Mouse (Mus musculus) layer of hippocampus, postnatal 36 days (tissue): Measurements from ENCODE around the gene Eri3. TPM values are rescaled to one million over a fixed set of nuclear protein-coding genes. Genes with fewer than 3 reads are reported as not detected.

ENCODE experiments used
- DNase-seq, 2 experiments: peaks; one replicate each; pipeline ENCODE4 v3.0.0; 2022
- total RNA-seq, 2 experiments: library from RNA; stranded (reverse); gene quantifications; 2 replicates each; pipeline ENCODE4 v1.2.3; 2021

The Eri3 gene
- total RNA-seq, 2 experiments from 2014 or later: 183 to 187 TPM

DNA sequence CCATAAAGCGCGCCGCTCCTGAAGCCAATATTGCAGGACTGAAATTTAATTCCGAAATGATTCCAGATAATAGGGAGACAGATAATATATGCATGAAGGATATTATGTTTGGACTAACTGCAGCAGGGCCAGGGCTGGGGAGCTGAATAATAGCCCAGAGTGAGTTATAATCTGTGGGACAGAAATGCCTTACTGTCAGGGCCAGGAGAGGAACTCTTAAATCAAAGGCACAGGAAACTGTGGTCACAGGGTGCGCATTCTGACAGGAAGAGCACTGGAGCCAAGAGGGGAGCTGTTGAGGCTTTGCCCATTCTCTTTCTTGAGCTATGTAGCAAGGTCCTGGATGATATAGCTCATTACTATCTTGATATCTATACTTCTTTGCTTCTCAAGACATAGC, 74.5 kb downstream of the Eri3 start:
- no peak for DNase-seq

DNA sequence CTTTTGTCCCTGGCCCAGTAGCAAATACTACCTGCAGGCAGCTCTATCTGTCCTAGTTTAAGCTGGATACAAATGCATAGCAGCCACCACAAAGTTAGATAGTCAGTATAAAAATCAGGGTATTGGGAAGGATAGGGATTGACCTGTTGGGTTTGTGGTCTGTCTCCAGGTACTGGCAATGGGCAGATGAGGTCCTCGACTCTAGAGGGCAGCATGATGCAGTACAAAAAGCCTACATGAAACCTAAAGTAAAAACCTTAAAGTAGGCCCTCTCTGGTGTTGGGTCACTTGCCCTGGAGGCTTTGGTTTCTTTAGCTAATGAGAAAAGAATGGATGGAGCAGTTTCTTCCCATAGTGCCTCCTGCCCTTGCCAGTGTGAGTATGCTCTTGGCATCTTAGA, 78.3 kb downstream of the Eri3 start:
- DNase-seq: no peak

DNA sequence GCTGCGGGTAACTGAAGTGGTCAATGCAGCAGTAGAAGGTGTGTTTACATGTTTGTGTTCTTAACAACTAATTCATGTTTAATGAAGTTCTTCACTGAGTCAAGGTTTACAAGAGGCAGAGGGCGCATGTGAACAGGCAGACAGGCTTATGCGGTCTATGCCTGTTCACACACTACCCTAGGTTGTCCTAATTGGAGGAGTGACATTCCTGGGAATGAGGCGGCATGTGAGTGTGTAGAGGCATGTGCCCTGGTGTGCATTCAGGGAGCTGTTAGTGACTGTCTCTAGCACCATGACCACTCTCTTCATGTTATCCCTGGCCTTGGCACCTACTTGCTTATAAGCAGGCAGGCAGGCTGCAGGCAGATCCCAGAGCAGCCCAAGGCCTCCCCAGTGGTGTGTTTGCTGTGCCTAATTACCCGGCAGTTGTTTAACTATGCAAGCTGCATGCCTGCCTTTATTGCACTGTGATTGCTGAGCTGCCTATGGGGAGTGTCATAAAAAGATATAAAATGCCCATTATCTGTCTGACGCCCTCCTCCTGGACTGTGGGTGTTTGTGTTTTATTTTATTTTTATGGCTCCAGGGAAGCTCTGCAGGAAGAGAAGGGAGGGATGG, 80.0 kb downstream of the Eri3 start:
- no peak for DNase-seq

DNA sequence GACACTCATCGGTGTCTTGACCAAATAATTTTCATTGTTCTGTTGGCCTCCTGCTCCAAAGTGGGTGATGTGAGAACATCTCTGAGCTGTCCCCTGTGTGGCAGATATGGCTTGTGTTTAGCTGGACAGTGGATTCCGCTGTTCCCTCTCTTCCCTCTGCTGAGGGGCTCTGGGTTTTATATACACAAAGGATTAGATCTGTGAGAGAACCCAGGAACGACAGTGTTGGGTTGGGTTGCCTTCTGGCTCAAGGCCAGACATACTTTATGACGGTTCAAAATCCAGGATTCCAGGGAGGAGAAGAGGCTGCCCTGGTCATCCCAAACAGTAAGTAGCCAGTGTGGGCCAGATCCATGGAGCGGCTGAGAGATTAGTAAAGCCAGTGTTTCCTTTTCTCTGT, 83.4 kb downstream of the Eri3 start:
- no peak for DNase-seq

DNA sequence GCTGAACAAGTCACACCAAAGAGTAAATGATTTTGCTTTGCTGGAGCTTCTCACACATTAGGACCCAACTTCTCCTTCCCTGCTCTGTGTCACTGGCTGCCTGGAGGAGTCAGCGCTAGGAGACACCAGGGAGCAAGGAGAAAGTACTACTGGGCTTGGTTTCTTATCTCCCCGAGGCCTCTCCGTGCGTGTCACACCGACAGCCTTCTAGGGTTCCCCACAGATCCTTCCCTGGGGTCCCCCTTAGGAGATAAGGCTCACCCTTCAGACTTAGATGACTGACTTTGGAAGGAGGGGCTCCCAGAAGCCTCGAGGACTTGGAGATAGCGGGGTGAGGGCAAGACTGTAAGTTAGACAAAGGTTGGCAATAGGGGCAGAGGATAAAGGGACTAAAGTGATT, 84.5 kb downstream of the Eri3 start:
- no peak for DNase-seq

DNA sequence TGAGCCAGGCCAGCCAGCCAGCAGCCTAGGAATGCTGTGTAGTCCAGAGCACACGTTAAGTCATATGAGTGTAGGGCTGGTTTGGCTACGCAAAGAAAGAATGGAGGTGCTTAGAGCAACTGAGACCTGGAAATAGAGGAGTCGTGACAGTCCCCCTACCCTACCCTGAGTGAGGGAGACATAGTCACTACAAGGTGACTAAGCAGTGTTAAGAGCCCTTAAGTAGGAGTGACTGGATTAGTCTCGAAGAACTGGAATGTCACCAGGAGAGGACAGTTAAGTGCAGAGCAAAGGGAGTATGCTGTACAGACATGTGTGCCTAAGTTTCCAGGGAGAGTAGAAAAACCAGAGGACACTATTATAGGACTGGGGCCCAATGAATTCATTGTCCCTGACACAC, 86.0 kb downstream of the Eri3 start:
- no peak for DNase-seq

DNA sequence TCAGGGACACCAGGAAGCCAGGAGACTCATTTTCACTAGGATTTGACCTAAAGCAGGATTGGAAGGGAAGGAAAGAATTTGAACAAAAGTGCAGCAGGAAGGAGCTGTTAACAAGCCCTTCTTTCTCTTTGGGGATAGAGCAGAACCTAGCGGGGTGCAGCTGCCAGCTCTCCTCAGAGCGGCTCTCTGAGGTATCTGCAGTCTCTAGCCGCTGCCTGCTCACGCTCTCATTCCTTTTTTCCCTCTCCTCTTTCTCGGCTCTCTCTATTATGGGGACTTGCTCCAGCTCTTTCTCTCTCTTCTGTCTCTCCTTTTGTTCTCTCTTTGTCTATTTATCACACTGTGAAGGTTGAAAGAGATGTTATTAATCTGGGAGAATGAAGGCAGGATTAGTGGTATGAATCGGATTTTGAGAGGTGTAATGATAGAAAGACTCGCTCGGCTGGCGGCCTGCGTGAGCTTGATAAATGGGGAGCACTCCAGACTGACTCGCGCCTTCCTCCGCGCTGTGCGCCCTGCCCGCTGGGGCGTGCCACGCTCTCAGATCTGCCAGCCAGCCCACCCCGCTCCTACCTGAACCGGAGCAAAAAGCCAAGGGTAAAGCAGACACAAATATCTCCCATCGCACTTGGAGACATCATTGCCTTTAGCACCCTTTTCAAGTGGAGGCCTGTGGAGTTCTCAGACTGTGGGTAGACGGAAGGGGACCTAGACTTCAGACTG, 86.9 kb downstream of the Eri3 start:
- DNase-seq: no peak

DNA sequence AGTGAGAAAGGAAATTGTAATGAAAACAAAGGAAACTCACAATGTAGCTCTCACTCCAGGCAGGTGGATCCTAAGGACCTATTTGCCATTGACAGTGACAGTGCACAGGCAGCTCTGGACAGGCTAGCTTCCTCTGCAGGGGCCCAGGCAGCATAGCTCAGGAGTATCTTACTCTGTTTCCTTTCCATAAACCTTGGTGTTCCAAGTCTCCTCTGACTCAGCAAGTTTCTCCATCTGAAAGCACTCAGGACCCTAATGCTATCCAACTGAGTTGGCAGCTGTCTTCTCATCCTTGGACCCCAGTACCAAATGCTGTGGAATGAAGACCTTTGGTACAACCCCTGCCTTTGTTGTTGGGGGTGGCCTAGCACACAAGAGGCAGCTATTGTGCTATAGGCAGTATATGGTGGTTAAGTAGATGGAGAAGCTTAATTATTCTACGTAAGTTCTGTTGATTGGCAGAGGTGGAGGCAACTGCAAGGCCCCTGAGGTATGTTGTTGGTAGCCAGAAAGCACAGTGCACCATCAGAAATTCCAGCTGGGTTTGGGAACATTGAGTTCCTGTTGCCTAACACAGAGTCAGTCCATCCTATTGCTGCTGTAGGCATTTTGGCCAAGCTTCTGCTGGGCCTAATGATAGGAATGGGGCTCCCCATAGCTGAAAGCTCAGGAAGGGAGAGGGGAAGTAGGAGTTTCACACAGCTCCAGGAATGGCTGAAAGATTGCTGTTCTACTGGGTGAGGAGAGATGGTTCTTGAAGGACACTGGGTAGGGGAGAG, 90.9 kb downstream of the Eri3 start:
- no peak for DNase-seq

DNA sequence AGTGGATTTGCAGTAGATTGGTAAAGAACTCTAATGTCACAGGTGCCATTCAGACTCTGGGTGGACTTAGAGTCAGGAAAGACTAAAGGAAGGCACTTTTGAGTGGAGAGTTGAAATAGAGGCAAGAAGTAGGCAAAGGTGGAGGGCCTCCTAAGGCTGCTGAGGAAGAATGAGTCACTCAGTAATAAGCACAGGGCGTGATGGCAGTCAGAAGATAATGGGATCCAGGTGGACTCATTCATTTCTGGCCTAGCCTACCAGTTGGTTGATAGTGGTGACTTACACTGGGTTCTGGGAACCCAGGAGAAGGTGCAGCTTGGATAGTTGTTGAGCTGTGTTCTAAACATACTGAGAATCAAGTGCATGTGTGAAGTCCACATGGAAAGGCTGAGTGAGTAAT, 91.6 kb downstream of the Eri3 start:
- no peak for DNase-seq

DNA sequence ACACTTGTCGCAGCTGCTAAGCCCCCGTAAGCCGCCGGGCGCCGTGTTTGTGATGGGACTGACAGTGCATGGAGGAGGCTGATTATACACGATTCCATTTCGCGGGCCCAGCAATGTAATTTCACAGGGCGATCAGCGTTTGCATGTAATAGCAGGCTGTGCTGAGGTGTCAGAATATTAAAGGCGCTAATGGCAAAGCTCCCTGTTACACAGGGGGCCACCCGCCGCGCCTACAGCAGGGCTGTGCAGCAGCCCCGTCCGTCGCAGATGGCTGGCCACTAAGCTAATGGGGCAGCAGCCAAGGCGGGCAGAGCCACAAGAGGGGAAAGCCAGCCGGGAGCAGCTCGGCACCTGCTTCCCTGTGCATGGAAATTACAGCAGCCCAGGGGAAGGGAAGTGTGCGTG, 94.9 kb downstream of the Eri3 start:
- peak; percentile 38 to 46 for DNase-seq

DNA sequence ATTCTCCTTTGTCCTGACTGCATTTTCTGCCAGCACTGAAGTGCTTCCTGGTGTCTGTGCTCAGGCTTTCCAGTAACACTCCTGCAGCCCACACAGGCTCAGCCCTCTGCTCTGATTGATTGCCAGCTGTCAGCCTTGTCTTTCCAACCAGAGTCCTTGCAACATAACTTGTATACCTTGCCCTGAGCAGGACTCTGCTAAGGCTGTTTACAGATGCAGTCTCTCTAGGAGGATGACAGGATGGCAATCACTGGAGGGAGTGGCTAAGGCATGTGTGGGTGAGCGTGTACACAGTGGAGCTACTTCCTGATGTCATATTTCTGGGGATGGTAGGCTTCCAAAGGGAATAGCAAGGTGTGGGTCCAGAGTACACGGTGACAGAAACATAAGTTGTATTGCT, 95.7 kb downstream of the Eri3 start:
- no peak for DNase-seq

DNA sequence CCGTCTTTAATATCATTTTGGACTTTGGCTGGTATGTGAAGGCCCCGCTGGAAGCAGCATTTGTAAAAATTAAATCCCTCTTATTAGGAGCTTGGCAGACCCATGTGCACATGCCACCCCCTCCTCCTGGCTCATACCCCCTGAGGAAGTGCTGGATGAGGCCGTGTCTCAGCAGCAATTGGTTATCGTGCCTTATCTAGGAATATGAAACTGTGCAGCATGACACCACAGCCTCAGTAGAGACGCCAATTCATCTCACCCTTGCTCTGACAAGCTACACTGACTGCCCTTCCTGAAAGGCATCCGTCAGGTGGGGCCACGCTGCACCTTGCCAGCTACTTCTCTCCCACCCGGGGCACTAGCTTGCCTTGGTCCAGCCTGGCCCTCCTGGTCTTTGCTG, 96.3 kb downstream of the Eri3 start:
- no peak for DNase-seq

DNA sequence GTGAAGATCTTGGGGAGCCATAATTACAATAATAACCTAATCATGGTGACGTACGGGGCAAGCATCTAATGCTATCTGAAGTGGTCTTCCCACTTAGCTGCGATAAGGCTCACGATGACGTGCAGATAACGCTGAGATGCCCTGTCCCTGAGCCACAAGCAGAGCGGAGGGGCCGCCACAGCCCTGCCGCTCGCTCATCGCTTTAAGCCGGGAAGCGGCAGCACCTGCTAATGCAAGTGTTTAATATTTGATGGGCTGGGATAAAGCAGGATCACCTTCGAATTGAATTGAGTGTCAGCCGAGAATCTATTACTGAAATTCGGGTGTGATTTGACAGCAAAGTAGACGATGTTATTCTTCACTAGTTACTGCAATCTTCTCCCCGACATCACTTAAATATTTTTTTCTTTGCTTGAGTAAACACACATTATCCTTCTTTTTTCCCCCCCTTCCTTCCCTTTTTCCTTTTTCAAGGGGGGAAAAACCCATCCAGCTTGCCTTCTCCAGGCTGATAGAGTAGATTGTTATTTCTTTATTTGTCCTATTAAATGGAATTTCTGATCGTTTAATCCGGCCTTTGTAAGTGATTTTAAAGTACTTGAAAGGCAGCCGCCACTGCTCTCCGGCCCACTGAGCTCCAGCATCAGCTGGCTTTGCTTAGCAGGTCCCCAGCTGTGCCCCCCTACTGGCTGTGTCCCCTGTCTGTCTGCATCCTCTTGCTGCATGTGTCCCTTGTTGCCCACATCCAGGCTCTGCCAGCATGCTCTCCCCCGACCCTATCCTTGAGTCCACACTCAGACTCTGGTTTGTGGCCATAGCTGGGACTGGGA, 97.0 kb downstream of the Eri3 start:
- DNase-seq: no peak

DNA sequence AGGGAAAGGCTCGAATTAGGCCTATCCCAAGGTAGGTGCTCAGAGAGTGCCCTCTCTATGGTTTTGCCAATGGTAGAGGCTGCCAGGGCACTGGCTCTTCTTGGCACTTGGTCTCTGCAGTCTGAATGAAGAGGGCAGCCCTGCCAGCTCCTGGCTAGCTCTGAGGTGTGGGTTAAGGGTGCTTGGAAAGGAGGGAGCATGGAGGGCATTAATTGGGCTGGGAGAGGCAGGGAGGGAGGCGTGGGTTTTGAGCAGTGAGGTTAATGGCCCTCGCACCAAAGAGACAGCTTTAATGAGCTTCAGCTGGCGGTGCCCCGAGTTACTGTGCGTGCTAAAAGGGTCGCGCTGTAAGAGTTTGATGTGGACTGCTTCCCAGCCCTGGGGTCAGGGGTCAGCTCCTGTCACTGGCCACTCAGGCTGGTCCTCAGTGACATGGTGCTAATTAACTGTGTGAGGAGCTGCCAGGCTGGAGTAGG, 101.5 kb downstream of the Eri3 start:
- peak; percentile 63 to 72 for DNase-seq

DNA sequence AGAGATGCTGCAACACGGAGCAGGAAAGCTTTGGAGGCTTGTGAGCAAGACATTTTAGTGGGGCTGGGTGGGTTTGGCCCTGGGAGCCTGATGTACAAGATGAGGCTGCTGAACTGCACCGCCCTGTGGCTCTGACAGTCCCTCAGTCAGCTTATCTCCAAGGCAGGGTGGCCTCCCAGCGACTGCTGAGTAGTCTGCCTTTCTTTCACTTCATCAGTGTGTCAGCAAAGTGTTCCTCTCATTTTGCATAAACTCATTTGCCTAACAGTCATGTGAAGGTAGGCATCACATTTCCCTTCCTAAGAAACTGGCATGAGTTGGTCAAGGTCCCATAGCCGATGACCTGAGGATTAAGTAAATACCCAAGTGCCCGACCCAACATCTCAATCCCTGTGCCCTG, 102.6 kb downstream of the Eri3 start:
- no peak for DNase-seq

DNA sequence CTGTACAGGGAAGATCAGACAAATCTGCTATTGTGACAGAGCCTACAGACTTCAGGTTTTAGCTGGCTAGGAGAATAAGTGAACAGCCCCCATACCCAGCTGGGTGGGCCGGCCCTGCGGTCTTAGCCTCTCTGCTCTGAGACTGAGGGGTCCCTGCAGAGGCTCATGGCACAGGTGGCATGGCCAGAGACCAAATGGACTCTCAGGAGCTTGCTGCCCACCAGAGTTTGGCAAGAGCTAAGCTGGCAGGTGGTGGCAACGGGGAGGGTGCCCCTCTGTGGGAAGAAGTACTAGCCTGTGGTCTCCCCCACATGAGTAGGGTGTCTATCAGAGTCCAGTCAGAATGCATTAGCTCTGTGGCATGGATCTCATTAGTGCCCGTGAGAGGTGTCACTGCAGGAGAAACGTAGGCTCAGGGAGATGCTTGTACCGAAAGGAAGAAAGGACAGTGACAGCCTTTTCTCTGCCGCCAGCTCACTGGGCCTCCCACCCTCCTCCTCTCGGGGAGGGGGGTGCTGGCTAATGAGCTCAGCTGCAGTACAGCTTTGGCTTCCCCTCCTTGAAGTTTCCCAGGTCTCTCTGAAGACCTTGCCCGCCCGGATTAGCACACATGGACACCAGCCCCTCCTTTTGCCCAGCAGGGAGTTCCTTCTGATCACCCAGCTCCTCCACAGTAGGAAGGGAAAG, 104.0 kb downstream of the Eri3 start:
- DNase-seq: no peak

DNA sequence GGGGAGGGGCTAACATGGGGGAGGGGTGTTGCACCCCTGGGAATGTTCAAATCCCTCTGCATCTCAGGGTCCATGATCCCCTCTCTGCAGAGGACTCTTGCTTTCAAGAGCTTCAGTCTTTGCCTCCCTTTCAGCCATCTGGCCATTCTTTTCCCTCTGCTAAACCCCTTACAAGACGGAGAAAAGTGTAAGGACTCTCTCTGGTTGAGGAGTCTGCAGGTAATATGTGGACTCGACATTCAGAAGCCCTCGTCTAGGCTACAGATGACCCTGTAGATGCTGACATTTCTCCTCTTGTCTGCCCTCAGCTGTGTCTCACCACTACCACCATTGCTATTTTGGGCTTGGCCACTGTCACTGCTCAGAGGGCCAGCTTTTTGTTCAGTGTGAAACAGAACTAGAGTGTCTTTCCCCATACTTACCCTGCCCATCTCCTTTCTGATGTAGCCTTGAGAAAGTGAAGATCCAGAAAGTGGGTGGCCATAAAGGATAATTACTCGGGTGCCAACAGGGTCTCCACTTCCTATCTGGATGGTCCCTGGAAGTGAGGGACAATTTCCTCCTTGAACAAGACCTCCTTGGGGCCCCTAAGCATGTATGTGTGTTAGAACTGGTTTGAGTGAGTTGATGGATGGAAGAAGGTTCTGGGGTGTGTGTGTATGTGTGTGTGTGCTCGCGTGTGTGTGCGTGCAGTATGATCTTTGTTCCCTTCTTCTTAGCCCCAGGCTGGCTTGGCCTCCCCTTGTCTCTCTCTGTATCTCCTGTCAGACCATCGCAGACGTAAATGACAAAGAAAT, 104.7 kb downstream of the Eri3 start:
- no peak for DNase-seq

DNA sequence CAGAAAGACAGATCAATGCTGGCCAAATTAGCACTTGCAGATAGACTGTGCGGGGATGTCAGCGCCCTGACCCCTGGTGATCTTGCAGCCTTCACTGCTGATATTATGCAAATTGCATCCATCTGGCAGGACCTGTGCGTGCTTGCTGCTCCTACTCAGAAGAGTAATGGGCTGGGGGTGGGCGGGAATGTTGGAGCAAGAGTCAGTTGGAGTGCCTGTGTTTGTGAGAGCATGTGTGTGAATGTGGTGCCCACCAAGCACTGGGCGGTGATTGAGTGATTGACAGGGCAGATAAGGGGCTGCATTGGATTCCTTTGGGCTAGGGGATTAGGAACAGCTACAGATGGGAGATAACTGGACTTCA, 105.3 kb downstream of the Eri3 start:
- DNase-seq: no peak

DNA sequence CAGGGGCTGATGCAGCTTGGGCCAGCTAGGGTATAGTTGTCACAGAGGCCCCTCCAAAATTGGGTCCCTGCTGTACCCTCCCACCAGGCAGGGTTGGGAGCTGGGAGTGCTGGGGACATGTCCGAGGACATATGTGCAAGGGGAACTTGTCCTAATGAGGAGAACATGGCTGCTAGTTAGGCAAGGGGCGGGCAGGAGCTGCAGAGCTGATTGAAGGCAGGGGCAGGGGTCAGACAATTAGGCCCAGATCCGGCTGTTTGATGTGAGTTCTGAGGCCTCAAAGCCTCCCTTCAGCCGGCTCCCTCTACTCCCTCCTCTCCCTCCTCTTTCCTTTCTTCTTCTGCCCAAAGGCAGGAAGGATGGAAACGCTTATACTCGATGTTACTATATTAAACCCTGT, 106.8 kb downstream of the Eri3 start:
- DNase-seq: no peak

DNA sequence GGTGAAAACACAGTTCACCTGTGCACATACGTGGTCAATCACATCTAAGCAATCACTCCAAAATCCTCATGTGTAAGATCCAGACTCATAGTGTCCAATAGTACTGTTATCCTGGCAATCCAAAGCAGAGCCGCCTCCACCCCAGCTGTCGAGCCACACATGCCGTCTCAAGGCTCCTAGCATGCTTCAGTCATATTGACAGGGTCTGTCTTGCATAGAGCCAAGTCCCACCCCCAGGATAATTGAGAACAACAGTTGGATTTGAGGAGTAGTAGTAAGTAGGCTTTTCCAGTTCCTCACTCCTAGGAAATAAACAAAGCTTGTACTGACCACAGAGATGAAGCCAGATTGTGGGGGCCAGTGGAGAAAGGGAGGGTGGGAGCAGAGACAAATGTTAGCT, 107.5 kb downstream of the Eri3 start:
- DNase-seq: peak; percentile 68 to 72
